Mouse (Mus musculus): ENCODE measurements around the gene Ttc27. TPM values are rescaled to one million over a fixed set of nuclear protein-coding genes. Genes with fewer than 3 reads are reported as not detected.

The Ttc27 gene
- total RNA-seq, 2 experiments from 2014 or later: 21.9 to 29.4 TPM

- no peak overlapping the region for H3K4me3 ChIP-seq
- intact Hi-C loops (cut with DNase I): no loop called here
- TF ChIP-seq CTCF (IDR thresholded peaks at IDR 0.05): no peak
- DNase-seq (ENCODE audit: extremely low spot score in 1 of 2, low spot score in 2 of 2): no peak
- no peak overlapping the region for H3K27ac ChIP-seq
Measured at GRCm38 (mm10) chr17:74903411-74904331, 186.1 kb downstream of the Ttc27 start.

DNA sequence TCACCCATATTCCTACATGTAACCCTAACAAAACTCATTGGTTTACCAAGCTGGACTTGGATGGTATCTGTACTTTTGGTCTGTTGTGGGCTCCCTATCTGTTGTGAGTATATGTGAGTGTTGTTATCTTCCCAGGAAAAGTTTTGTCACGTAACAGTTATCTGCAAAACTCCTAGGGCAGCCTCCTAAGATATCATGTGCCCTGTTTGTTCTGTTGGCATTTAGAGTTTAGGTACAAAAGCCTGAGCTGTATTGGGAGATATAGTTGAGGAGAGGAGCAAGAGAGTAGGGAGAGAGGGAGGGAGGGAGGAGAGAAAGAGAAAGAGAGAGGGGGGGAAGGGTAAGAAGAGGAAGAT, 186.8 kb downstream of the Ttc27 start:
- DNase-seq (ENCODE audit: extremely low spot score in 1 of 2, low spot score in 2 of 2): no peak
- TF ChIP-seq CTCF (IDR thresholded peaks at IDR 0.05): no peak
- H3K4me3 ChIP-seq: no peak overlapping the region
- H3K27ac ChIP-seq: no peak overlapping the region
- intact Hi-C loops (cut with DNase I): no loop called here

- TF ChIP-seq CTCF (IDR thresholded peaks at IDR 0.05): no peak
- H3K27ac ChIP-seq: no peak overlapping the region
- H3K4me3 ChIP-seq: no peak overlapping the region
- intact Hi-C loops (cut with DNase I): no loop called here
- no peak for DNase-seq (ENCODE audit: extremely low spot score in 1 of 2, low spot score in 2 of 2)
Measured at GRCm38 (mm10) chr17:74904956-74905355, 187.4 kb downstream of the Ttc27 start.

- no peak overlapping the region for H3K27ac ChIP-seq
- no peak overlapping the region for H3K4me3 ChIP-seq
- no peak for DNase-seq (ENCODE audit: extremely low spot score in 1 of 2, low spot score in 2 of 2)
- intact Hi-C loops (cut with DNase I): no loop called here
- no peak for TF ChIP-seq CTCF (IDR thresholded peaks at IDR 0.05)
Measured at GRCm38 (mm10) chr17:74912995-74913394, 195.5 kb downstream of the Ttc27 start.

Other genes with a start within 250 kb of the Ttc27 start
- 10 to 100 TPM; 76.7 to 89.5 TPM for gene Yipf4, start 228.2 kb upstream of the Ttc27 start, total RNA-seq (2021)
- gene Birc6, start 189.4 kb upstream of the Ttc27 start, total RNA-seq (2021): 100 to 1,000 TPM; 132 to 144 TPM

Measured in left cerebral cortex, adult 2 months (tissue).